Mouse (Mus musculus): Measurements from ENCODE around the gene Sept5.

Sept5 gene

GRCm38 (mm10) chr16:18629390-18630231, at the start of gene Sept5:
Sept5 (minus strand) TSS chr16:18629954.
- DNase-seq (ENCODE audit: low spot score in 2 of 2), result peak; percentile 59 to 78

- no peak for DNase-seq (ENCODE audit: low spot score in 2 of 2)
These were observed 49.4 kb upstream of the Sept5 start for GRCm38 (mm10) chr16:18679112-18679511.

GRCm38 (mm10) chr16:18677746-18678679, 48.3 kb upstream of the Sept5 start:
- peak in 1 of 2 experiments; percentile 45 for DNase-seq (ENCODE audit: low spot score in 2 of 2)

- DNase-seq (ENCODE audit: low spot score in 2 of 2), result no peak
These were observed 43.3 kb upstream of the Sept5 start for GRCm38 (mm10) chr16:18673005-18673404.

GRCm38 (mm10) chr16:18672027-18672426, 42.3 kb upstream of the Sept5 start:
- DNase-seq (ENCODE audit: low spot score in 2 of 2), result no peak

- no peak for DNase-seq (ENCODE audit: low spot score in 2 of 2)
These were observed 40.2 kb upstream of the Sept5 start for GRCm38 (mm10) chr16:18669914-18670313.

- no peak for DNase-seq (ENCODE audit: low spot score in 2 of 2)
These were observed 28.8 kb upstream of the Sept5 start for GRCm38 (mm10) chr16:18658597-18658996.

GRCm38 (mm10) chr16:18655372-18656098, 25.8 kb upstream of the Sept5 start:
- DNase-seq (ENCODE audit: low spot score in 2 of 2), result no peak

GRCm38 (mm10) chr16:18653290-18654160, 23.8 kb upstream of the Sept5 start:
- no peak for DNase-seq (ENCODE audit: low spot score in 2 of 2)

- DNase-seq (ENCODE audit: low spot score in 2 of 2), result no peak
These were observed 19.4 kb upstream of the Sept5 start for GRCm38 (mm10) chr16:18649126-18649525.

- DNase-seq (ENCODE audit: low spot score in 2 of 2), result no peak
These were observed 15.6 kb upstream of the Sept5 start for GRCm38 (mm10) chr16:18645329-18645728.

- DNase-seq (ENCODE audit: low spot score in 2 of 2), result no peak
These were observed 14.7 kb upstream of the Sept5 start for GRCm38 (mm10) chr16:18644485-18644884.

- no peak for DNase-seq (ENCODE audit: low spot score in 2 of 2)
These were observed 13.7 kb upstream of the Sept5 start for GRCm38 (mm10) chr16:18643406-18643998.

GRCm38 (mm10) chr16:18642897-18643296, 13.1 kb upstream of the Sept5 start:
- DNase-seq (ENCODE audit: low spot score in 2 of 2), result no peak

- DNase-seq (ENCODE audit: low spot score in 2 of 2), result no peak
These were observed 12.5 kb upstream of the Sept5 start for GRCm38 (mm10) chr16:18642291-18642690.

GRCm38 (mm10) chr16:18639382-18639929, 9.7 kb upstream of the Sept5 start:
- no peak for DNase-seq (ENCODE audit: low spot score in 2 of 2)

- peak in 1 of 2 experiments; percentile 3 for DNase-seq (ENCODE audit: low spot score in 2 of 2)
These were observed 8.6 kb upstream of the Sept5 start for GRCm38 (mm10) chr16:18638396-18638795.

- DNase-seq (ENCODE audit: low spot score in 2 of 2), result no peak
These were observed 7.0 kb upstream of the Sept5 start for GRCm38 (mm10) chr16:18636804-18637203.

- DNase-seq (ENCODE audit: low spot score in 2 of 2), result peak in 1 of 2 experiments; percentile 3
These were observed 6.6 kb upstream of the Sept5 start for GRCm38 (mm10) chr16:18636401-18636800.

GRCm38 (mm10) chr16:18633333-18633732, 3.6 kb upstream of the Sept5 start:
- peak in 1 of 2 experiments; percentile 7 for DNase-seq (ENCODE audit: low spot score in 2 of 2)

All from frontal cortex, postnatal 10 days (tissue).